Mouse (Mus musculus): ENCODE results near the gene Pagr1a. TPM values are rescaled to one million over a fixed set of nuclear protein-coding genes. Genes with fewer than 3 reads are reported as not detected.

The Pagr1a gene
- total and polyA plus RNA-seq, 2 experiments from 2014 or later, result 33.1 TPM; not detected in 1

- ATAC-seq (ENCODE audit: low FRiP score) (no peak), DNase-seq (ENCODE audit: low spot score) (no peak)
- no peaks in the 10 kb centered on the region for H3K9me3 ChIP-seq (ENCODE audit: low read length)
- peaks cover 24% of the 10 kb centered on the region for H3K4me1 ChIP-seq (ENCODE audit: insufficient read depth, low read length)
- 80% methylated on average over 11 of the region's 11 CpGs for whole genome bisulfite sequencing
- no peak within 1 kb of the TSS for H3K27ac ChIP-seq (ENCODE audit: low read depth, low read length)
- TF ChIP-seq CTCF (IDR thresholded peaks at IDR 0.05), result no peak
- peak within 1 kb of the TSS; percentile 18; the same call in 1 of the 2 replicates for H3K4me3 ChIP-seq (ENCODE audit: low read depth, low read length)
- H3K4me2 ChIP-seq (ENCODE audit: low read depth, low read length, poor library complexity, severe bottlenecking), result peak within 1 kb of the TSS; percentile 93; the same call in 1 of the 2 replicates
- H3K9ac ChIP-seq (replicated peaks; ENCODE audit: low read length, poor library complexity, severe bottlenecking), result 0 out of 2 replicates have a peak within 1 kb of the TSS, but pooled peaks have one; percentile 0
- H3K27me3 ChIP-seq (ENCODE audit: insufficient read depth, low read length), result no peaks in the 10 kb centered on the region
- H3K36me3 ChIP-seq (ENCODE audit: insufficient read depth, low read length), result peaks cover 12% of the 10 kb centered on the region; the same call in 1 of the 2 replicates
Measured at GRCm38 (mm10) chr7:127014320-127014719, 2.8 kb downstream of the Pagr1a start, which contains the start of gene Mvp. Gene Mvp (minus strand): TSS chr7:127014621.

- H3K9ac ChIP-seq (replicated peaks; ENCODE audit: low read length, poor library complexity, severe bottlenecking), result no peak overlapping the region
- H3K4me1 ChIP-seq (ENCODE audit: insufficient read depth, low read length), result peaks cover 14% of the 10 kb centered on the region
- TF ChIP-seq CTCF (IDR thresholded peaks at IDR 0.05), result no peak
- no peaks in the 10 kb centered on the region for H3K9me3 ChIP-seq (ENCODE audit: low read length)
- DNase-seq (ENCODE audit: low spot score) (no peak), ATAC-seq (ENCODE audit: low FRiP score) (no peak)
- no peak overlapping the region for H3K4me3 ChIP-seq (ENCODE audit: low read depth, low read length)
- H3K36me3 ChIP-seq (ENCODE audit: insufficient read depth, low read length), result peaks cover 12% of the 10 kb centered on the region; the same call in 1 of the 2 replicates
- no peaks in the 10 kb centered on the region for H3K27me3 ChIP-seq (ENCODE audit: insufficient read depth, low read length)
- WGBS, result 95% methylated on average over 6 of the region's 6 CpGs
- H3K4me2 ChIP-seq (ENCODE audit: low read depth, low read length, poor library complexity, severe bottlenecking), result no peak overlapping the region
- no peak overlapping the region for H3K27ac ChIP-seq (ENCODE audit: low read depth, low read length)
Measured at GRCm38 (mm10) chr7:127013385-127013784, 3.8 kb downstream of the Pagr1a start.

- no peak for ATAC-seq (ENCODE audit: low FRiP score)
- no peak overlapping the region for H3K4me2 ChIP-seq (ENCODE audit: low read depth, low read length, poor library complexity, severe bottlenecking)
- TF ChIP-seq CTCF (IDR thresholded peaks at IDR 0.05), result no peak
- H3K27ac ChIP-seq (ENCODE audit: low read depth, low read length), result no peak overlapping the region
- H3K36me3 ChIP-seq (ENCODE audit: insufficient read depth, low read length), result peaks cover 12% of the 10 kb centered on the region; the same call in 1 of the 2 replicates
- H3K4me3 ChIP-seq (ENCODE audit: low read depth, low read length), result no peak overlapping the region
- DNase-seq (ENCODE audit: low spot score), result no peak
- no peaks in the 10 kb centered on the region for H3K27me3 ChIP-seq (ENCODE audit: insufficient read depth, low read length)
- WGBS, result 96% methylated on average over 10 of the region's 10 CpGs
- no peaks in the 10 kb centered on the region for H3K9me3 ChIP-seq (ENCODE audit: low read length)
- peaks cover 10% of the 10 kb centered on the region; the same call in 1 of the 2 replicates for H3K4me1 ChIP-seq (ENCODE audit: insufficient read depth, low read length)
- no peak overlapping the region for H3K9ac ChIP-seq (replicated peaks; ENCODE audit: low read length, poor library complexity, severe bottlenecking)
Measured at GRCm38 (mm10) chr7:127012845-127013244, 4.3 kb downstream of the Pagr1a start.

GRCm38 (mm10) chr7:127012374-127012773 lies 4.8 kb downstream of the Pagr1a start:
- H3K4me1 ChIP-seq (ENCODE audit: insufficient read depth, low read length), result peaks cover 8% of the 10 kb centered on the region; the same call in 1 of the 2 replicates
- peaks cover 12% of the 10 kb centered on the region; the same call in 1 of the 2 replicates for H3K36me3 ChIP-seq (ENCODE audit: insufficient read depth, low read length)
- DNase-seq (ENCODE audit: low spot score) (no peak), ATAC-seq (ENCODE audit: low FRiP score) (no peak)
- no peak overlapping the region for H3K4me3 ChIP-seq (ENCODE audit: low read depth, low read length)
- H3K27ac ChIP-seq (ENCODE audit: low read depth, low read length), result no peak overlapping the region
- no peak overlapping the region for H3K9ac ChIP-seq (replicated peaks; ENCODE audit: low read length, poor library complexity, severe bottlenecking)
- H3K9me3 ChIP-seq (ENCODE audit: low read length), result no peaks in the 10 kb centered on the region
- H3K4me2 ChIP-seq (ENCODE audit: low read depth, low read length, poor library complexity, severe bottlenecking), result no peak overlapping the region
- WGBS, result 89% methylated on average over 6 of the region's 6 CpGs
- H3K27me3 ChIP-seq (ENCODE audit: insufficient read depth, low read length), result no peaks in the 10 kb centered on the region
- TF ChIP-seq CTCF (IDR thresholded peaks at IDR 0.05), result no peak

GRCm38 (mm10) chr7:127011717-127012116 lies 5.4 kb downstream of the Pagr1a start:
- no peaks in the 10 kb centered on the region for H3K27me3 ChIP-seq (ENCODE audit: insufficient read depth, low read length)
- no peak for TF ChIP-seq CTCF (IDR thresholded peaks at IDR 0.05)

GRCm38 (mm10) chr7:127011051-127011450 lies 6.1 kb downstream of the Pagr1a start:
- 100% methylated on average over 2 of the region's 2 CpGs for WGBS
- Histone ChIP-seq H3K9me3 (ENCODE audit: low read length) (no peaks in the 10 kb centered on the region), H3K4me2 (ENCODE audit: low read depth, low read length, poor library complexity, severe bottlenecking) (no peak overlapping the region), H3K27me3 (ENCODE audit: insufficient read depth, low read length) (no peaks in the 10 kb centered on the region), H3K4me1 (ENCODE audit: insufficient read depth, low read length) (peaks cover 8% of the 10 kb centered on the region; the same call in 1 of the 2 replicates), H3K4me3 (ENCODE audit: low read depth, low read length) (no peak overlapping the region), H3K27ac (ENCODE audit: low read depth, low read length) (no peak overlapping the region), H3K36me3 (ENCODE audit: insufficient read depth, low read length) (peaks cover 12% of the 10 kb centered on the region; the same call in 1 of the 2 replicates), H3K9ac (replicated peaks; ENCODE audit: low read length, poor library complexity, severe bottlenecking) (no peak overlapping the region)
- ATAC-seq (ENCODE audit: low FRiP score) (no peak), DNase-seq (ENCODE audit: low spot score) (no peak)
- TF ChIP-seq CTCF (IDR thresholded peaks at IDR 0.05), result no peak

More at GRCm38 (mm10) chr7:127011717-127012116, 5.4 kb downstream of the Pagr1a start:
- ATAC-seq (ENCODE audit: low FRiP score) (no peak), DNase-seq (ENCODE audit: low spot score) (no peak)
- H3K4me2 ChIP-seq (ENCODE audit: low read depth, low read length, poor library complexity, severe bottlenecking), result no peak overlapping the region
- H3K27ac ChIP-seq (ENCODE audit: low read depth, low read length), result no peak overlapping the region
- WGBS, result 63% methylated on average over 2 of the region's 2 CpGs
- H3K9me3 ChIP-seq (ENCODE audit: low read length), result no peaks in the 10 kb centered on the region
- H3K4me3 ChIP-seq (ENCODE audit: low read depth, low read length), result no peak overlapping the region
- H3K9ac ChIP-seq (replicated peaks; ENCODE audit: low read length, poor library complexity, severe bottlenecking), result no peak overlapping the region
- H3K4me1 ChIP-seq (ENCODE audit: insufficient read depth, low read length), result peaks cover 8% of the 10 kb centered on the region; the same call in 1 of the 2 replicates
- peaks cover 12% of the 10 kb centered on the region; the same call in 1 of the 2 replicates for H3K36me3 ChIP-seq (ENCODE audit: insufficient read depth, low read length)
